Mouse (Mus musculus): ENCODE measurements at regions not wholly inside any gene's neighbourhood (a gene's known extent, or its start where the extent isn't known, plus 50 kb on each side); places are given as distances from the start of the nearest gene placed in this dataset.
A peak's percentile ranks its signal among the peaks of the same experiment; 100 is the strongest.
"Not testable (repeated sequence)": the region's sequence is repeated elsewhere in the genome, so short reads cannot be mapped to it uniquely, and the experiment has no call there.

GRCm38 (mm10) chr10:16171251-16171650, 1453.2 kb upstream of the Gje1 start:
- DNase-seq (ENCODE audit: low spot score in 2 of 2) = peak in 1 of 2 experiments; percentile 6

- not testable (repeated sequence) for DNase-seq (ENCODE audit: low spot score in 2 of 2)
These were observed 1441.5 kb upstream of the Gje1 start for GRCm38 (mm10) chr10:16159542-16159941.

GRCm38 (mm10) chr10:16158445-16158844, 1440.4 kb upstream of the Gje1 start:
- DNase-seq (ENCODE audit: low spot score in 2 of 2) = no peak

- DNase-seq (ENCODE audit: low spot score in 2 of 2) = no peak
These were observed 1438.9 kb upstream of the Gje1 start for GRCm38 (mm10) chr10:16156954-16157353.

GRCm38 (mm10) chr10:16148991-16149390, 1431.0 kb upstream of the Gje1 start:
- DNase-seq (ENCODE audit: low spot score in 2 of 2) = no peak

GRCm38 (mm10) chr10:16145397-16145796, 1427.4 kb upstream of the Gje1 start:
- DNase-seq (ENCODE audit: low spot score in 2 of 2) = no peak

- no peak for DNase-seq (ENCODE audit: low spot score in 2 of 2)
These were observed 1405.9 kb upstream of the Gje1 start for GRCm38 (mm10) chr10:16123902-16124301.

- DNase-seq (ENCODE audit: low spot score in 2 of 2) = no peak
These were observed 1370.2 kb upstream of the Gje1 start for GRCm38 (mm10) chr10:16088210-16088609.

- no peak for DNase-seq (ENCODE audit: low spot score in 2 of 2)
These were observed 1335.0 kb upstream of the Gje1 start for GRCm38 (mm10) chr10:16053008-16053407.

GRCm38 (mm10) chr10:16052463-16052889, 1334.5 kb upstream of the Gje1 start:
- no peak for DNase-seq (ENCODE audit: low spot score in 2 of 2)

- DNase-seq (ENCODE audit: low spot score in 2 of 2) = no peak
These were observed 1318.2 kb upstream of the Gje1 start for GRCm38 (mm10) chr10:16036255-16036654.

GRCm38 (mm10) chr10:16033096-16033495, 1315.1 kb upstream of the Gje1 start:
- DNase-seq (ENCODE audit: low spot score in 2 of 2) = no peak

GRCm38 (mm10) chr10:16030802-16031201, 1312.8 kb upstream of the Gje1 start:
- no peak for DNase-seq (ENCODE audit: low spot score in 2 of 2)

GRCm38 (mm10) chr10:16014806-16015205, 1296.8 kb upstream of the Gje1 start:
- DNase-seq (ENCODE audit: low spot score in 2 of 2) = no peak

- DNase-seq (ENCODE audit: low spot score in 2 of 2) = no peak
These were observed 1283.2 kb upstream of the Gje1 start for GRCm38 (mm10) chr10:16001246-16001645.

GRCm38 (mm10) chr10:15993275-15993674, 1275.3 kb upstream of the Gje1 start:
- DNase-seq (ENCODE audit: low spot score in 2 of 2) = no peak

Data from left cerebral cortex, adult 8-10 months (tissue).